Mouse (Mus musculus) retina, embryonic 14.5 days (tissue): ENCODE measurements around the gene Prkg1.
"Not testable (repeated sequence)": the region's sequence is repeated elsewhere in the genome, so short reads cannot be mapped to it uniquely, and the experiment has no call there.

Source experiments
- DNase-seq: peaks from one replicate; pipeline ENCODE4 v3.0.0-alpha.2; 2015; ENCODE audit warnings: low spot score

The Prkg1 gene

DNA sequence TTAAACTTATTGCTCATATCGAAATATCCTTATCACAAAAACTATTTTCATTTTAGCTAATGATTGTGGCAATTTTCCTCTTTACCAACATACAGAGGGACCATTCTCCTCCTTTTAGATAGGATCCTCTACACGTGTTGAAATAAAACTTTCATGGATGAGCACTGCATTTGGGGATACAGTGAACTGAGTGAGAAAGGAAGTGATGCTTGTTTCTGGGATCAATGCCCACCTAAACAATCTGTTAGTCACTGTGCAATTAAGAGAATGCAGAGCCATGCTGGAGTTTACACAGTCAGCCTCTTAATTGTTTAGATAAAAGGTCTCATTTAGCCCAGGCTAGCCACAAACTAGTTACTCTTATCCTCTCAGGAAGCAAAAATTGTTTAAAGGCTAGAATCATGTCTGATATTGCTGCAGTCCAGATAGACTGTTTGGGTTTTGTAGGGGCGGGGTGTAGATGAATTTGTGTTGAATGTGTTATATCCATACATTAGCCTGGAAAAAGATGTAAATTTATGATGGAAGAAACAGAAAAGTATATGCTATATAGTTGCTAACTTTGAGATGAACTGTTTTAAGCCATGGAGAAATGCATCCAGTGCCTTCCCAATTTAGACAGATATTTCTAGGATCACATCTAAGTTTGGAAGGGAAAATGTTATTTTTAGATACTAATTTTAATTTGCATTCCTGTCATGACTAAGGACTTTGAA, 1151.5 kb downstream of the Prkg1 start:
- DNase-seq: no peak

DNA sequence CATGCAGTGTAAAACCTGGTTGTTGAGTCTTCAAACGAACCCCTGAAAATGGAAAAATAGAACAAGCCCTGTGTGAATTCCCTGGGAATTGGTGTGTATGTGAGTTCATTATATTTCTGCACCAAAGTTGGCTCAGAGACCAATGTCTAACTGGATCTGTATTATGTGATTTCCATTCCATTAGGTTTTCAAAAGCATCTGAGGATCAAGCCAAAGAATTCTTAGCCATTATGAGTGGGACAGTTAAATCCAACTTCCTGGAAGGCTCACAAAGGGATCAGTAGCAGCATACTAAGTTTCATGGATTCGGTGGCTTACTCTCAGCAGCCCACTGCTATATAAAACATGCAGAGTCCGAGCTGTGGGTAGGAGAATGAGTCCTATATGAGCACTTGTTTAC, 1178.5 kb downstream of the Prkg1 start:
- no peak for DNase-seq

- peak; percentile 63 for DNase-seq
These were observed 1200.3 kb downstream of the Prkg1 start for GRCm38 (mm10) chr19:30564516-30564915.

DNA sequence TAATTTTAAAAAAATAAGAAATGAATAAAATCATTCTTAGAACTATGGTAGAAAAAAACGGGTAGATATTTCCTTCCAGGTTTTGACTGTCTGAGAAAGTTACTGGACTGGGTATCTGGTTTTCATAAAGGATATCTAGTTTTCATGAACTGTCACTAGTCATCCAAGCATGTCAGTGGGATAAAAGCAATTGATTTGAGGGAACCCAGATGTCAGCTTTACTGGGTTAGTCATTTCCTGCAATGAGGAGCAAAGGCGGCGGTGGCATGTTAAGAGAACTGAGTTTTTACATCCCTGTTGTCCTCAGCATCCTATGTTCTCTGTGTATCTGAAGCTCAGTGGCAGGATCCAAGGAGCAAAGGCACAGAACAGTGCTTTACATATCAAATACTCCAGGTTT, 1201.0 kb downstream of the Prkg1 start:
- no peak for DNase-seq

DNA sequence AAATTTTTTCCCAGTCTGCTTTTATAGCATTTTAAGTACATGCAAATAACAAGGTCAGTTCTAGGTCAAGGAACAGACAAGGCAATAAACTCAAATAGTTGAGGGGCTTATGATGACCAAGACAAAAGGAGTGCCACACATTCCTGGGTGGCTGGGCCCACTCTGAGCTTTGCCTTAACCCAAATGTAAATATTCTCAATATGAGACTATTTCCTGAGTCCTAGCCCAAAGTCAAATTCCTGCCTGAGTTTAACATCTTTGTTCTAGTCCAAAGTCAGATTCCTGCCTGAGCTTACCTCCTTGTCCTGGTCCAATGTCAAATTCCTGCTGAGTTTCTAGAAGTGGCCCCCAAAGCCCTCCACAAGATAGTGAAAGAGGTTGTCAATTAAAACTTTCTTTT, 1206.8 kb downstream of the Prkg1 start:
- DNase-seq: no peak

- peak; percentile 86 for DNase-seq
These were observed 1210.4 kb downstream of the Prkg1 start for GRCm38 (mm10) chr19:30554467-30554881.

DNA sequence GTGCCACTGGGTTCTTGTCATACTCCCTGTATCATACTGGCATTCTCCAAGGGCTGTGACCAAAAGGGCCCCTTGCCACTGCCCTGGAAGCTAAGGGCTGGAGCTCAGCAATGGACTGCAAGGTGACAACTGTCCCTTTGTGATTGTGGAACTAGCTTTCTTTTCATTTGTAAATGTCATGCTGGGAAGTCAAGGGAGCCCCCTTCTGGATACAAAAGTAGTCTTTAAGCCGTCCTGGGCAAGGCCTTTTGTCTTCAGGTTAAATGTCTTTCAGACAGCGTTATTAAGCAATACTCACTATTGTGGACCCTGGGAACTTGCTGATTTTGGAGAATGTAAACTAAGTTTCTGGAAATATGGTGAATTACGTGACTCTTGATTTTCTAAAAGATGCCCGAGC, 1211.1 kb downstream of the Prkg1 start:
- DNase-seq: peak; percentile 26

GRCm38 (mm10) chr19:30552260-30552659, 1212.6 kb downstream of the Prkg1 start:
- DNase-seq: no peak

GRCm38 (mm10) chr19:30549854-30550647, 1214.8 kb downstream of the Prkg1 start:
- DNase-seq: peak; percentile 37

GRCm38 (mm10) chr19:30549044-30549853, 1215.6 kb downstream of the Prkg1 start, which contains the start of gene Dkk1:
Dkk1 (minus strand) TSS chr19:30549665.
- peak; percentile 78 for DNase-seq

- peak; percentile 30 for DNase-seq
These were observed 1216.3 kb downstream of the Prkg1 start for GRCm38 (mm10) chr19:30548411-30549043.

GRCm38 (mm10) chr19:30539365-30539941, 1225.4 kb downstream of the Prkg1 start:
- not testable (repeated sequence) for DNase-seq

GRCm38 (mm10) chr19:30516771-30517170, 1248.1 kb downstream of the Prkg1 start:
- no peak for DNase-seq
